Mouse (Mus musculus): ENCODE results near the gene Gsdmc3. TPM values are rescaled to one million over a fixed set of nuclear protein-coding genes. Genes with fewer than 3 reads are reported as not detected.
"Not testable (repeated sequence)": the region's sequence is repeated elsewhere in the genome, so short reads cannot be mapped to it uniquely, and the experiment has no call there.

Gsdmc3 gene
- not detected for total RNA-seq (2021)
- long read RNA-seq, experiment 1: 0 reads
- long read RNA-seq, experiment 2: 0 reads

DNA sequence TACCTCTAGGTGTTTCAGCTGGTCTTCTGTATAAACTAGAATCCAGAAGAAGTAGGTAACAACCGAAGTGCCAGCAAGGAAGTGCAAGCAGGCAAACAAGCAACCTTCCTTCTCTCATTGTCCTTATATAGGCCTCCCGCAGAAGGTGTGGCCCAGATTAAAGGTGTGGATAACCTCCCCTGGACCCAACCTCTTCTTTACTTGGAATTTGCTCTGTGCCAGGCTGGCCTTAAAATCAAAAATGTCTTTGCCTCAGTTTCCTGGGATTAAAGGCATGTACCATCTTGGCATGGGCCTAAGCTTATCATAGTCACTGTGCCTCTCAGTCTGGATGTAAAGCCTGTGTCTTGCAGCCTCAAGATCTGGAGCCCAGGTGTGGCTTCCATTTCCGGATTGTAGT lies at the start of gene Gsdmc3:
Gene Gsdmc3 (minus strand): TSS at position 101 of the 400 bp plus-strand sequence.
- not testable (repeated sequence) for DNase-seq (ENCODE audit: low spot score in 2 of 2)

DNA sequence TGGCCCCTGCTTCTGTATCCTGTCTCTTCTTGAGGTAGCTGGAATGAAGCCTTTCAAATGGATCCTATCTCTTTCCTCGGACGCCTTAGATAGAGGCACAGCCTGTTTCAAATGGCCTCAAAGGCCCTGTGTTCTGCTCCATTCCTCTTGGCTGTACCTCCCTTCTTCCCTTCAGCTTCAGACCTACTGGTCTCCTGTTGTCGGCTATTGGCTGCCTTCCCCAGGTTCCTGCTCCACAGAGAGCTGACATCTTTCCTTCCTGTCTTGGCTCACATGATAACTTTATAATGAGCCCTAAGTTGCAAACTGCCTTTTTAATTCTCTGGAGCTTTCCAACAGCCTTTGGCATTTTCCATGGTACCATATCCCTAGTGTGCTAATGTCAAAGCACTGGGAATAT lies 47.8 kb upstream of the Gsdmc3 start:
- no peak for DNase-seq (ENCODE audit: low spot score in 2 of 2)

DNA sequence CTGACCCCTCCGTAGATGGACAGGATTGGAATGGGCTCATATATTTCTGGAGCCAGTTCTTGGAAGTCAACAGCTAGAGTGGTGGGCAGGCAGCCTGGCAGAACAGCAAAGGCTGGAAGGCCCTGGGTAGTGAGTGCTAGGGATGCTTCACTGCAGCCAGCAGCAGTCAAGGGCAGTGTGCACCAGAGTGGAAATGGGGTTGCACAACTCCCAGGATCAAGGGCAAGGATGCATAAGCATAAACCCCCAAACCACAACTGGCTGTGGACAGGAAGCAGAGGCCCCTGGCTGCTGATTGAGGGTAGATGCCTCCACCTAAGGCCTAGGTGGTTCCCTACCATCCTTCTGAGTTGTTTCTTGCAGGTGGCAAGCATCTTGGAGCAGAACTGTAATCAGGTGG lies 46.1 kb upstream of the Gsdmc3 start:
- DNase-seq (ENCODE audit: low spot score in 2 of 2): no peak

DNA sequence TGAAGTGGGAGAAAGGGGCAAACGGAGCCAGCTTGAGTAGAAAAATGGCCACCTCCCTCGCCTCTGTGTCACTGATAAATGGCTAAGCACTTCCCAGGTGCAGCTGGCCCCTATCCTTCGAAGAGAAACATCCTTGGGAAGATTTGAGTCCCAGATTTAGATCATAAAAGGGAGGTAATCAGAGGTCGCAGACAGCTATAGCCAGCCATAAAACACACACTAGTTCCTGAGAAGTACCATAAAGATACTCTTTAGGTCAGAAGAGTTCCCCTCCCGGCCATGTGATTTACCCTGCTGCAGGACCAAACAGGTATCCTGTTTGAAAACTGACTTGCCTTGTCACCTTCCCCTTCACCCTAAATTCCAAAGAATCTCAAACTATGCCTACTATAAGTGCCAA lies 43.3 kb upstream of the Gsdmc3 start:
- not testable (repeated sequence) for DNase-seq (ENCODE audit: low spot score in 2 of 2)

DNA sequence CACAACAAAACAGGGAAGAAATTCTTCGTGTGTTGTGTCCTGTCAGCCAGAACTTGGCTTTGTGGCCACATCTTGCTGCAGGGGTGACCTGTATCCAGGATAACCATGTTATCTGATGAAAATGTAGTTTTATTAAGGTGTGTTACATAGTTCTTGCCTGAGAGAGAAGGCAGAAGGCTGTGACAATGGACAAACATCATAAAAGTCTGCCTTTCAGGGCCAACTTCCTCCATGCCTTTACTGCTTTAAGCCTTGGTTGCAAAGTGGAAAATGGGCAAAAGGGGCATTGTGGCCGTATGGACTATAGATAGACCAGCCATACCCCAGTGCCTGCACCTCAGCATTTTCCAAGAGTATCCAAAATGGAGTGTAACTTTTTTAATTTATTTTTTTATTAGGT lies 41.4 kb upstream of the Gsdmc3 start:
- DNase-seq (ENCODE audit: low spot score in 2 of 2): not testable (repeated sequence)

DNA sequence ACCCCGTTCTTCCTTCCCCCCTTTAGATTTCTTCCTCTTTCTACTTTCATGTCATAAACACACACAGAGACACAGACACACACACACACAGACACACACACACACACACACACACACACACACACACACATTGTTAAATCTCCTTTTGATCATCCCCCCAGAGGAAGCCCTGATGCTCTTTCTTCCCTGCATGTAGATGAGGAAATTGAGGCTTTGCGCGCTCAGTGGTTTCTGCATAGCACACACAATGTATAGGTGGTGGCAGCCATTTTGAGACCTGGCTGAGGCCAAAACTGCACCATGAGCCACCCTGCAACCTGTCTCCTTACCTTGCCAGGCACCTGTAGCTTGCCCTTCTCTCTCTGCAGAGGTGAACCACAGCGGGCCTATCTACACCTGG lies 38.2 kb upstream of the Gsdmc3 start:
- not testable (repeated sequence) for DNase-seq (ENCODE audit: low spot score in 2 of 2)

DNA sequence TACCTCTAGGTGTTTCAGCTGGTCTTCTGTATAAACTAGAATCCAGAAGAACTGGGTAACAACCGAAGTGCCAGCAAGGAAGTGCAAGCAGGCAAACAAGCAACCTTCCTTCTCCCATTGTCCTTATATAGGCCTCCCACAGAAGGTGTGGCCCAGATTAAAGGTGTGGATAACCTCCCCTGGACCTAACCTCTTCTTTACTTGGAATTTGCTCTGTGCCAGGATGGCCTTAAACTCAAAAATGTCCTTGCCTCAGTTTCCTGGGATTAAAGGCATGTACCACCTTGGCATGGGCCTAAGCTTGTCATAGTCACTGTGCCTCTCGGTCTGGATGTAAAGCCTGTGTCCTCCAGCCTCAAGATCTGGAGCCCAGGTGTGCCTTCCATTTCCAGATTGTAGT lies 33.8 kb upstream of the Gsdmc3 start, which contains the start of gene Gsdmc4:
Gene Gsdmc4 (minus strand): TSS at position 101 of the 400 bp plus-strand sequence.
- not testable (repeated sequence) for DNase-seq (ENCODE audit: low spot score in 2 of 2)

DNA sequence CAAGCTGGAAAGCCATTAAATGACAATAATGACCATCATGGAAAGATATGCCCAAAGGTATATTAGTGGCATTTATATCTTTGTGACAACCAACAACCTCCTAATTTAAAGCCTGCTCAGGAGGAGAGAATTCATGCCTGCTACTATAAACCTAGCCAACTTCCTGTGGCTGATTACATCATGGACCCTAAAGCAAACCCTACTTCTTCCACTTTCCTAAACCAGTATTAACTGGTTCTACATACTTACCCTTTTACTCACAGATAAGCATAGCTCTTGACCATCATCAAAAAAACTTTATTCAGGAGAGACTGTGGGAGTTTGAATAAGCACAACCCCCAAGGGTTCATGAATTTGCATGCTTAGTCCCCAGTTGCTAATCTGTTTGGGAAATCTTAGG lies 31.5 kb upstream of the Gsdmc3 start:
- not testable (repeated sequence) for DNase-seq (ENCODE audit: low spot score in 2 of 2)

DNA sequence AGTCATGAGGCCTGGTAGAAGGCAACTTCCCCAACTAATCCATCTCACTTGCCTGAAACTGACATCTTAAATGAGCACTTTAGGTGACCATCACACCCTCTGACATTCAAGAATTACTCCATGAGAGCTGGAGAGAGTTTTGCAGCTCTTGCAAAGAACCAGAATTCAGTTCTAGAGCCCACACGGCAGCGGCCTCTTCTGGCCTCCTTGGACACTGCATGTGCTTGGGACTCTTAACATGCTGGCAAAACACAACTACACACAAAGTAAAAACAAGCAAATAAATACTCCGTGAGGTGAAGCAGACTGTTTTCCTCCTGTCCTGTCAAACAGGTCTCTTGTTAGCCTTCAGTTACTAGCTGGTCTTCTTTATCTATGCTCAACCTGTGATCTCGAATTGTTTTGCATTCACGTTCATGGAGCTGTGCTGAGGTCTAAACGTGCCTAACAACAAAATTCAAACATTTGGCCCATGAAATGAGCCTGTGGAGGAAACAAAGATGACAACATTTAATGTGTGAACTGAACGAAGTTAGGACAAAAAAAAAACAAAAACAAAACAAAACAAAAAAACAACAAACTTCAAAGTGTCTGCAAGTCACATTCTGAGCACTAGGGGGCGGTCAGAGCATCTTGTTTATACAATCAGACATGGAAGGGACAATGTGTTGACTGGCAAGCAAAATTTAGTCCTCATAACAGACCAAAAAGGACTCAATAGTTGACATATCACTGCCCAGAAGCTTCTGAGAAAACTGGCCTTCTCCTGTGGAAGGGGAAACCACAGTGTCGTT lies 17.4 kb upstream of the Gsdmc3 start:
- DNase-seq (ENCODE audit: low spot score in 2 of 2): not testable (repeated sequence)

DNA sequence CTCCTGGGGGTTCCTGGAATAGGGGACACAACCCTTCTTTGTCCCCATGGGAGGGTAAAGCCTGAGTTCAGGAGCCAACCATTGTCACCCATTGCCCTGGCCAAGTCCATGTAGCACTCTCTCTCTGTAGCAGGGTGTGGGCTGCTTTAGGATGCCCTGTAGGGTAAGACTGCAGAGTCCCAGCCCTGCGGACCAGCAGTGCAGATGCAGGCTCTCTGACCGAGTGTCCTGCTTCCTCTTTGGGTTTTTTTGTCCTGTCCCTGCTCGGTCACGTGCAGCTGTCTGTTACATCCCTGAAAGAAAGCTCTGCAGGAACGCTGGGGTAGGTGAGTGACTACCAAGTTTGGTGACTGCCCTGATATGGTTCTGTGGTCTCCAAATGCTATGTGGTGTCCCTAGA lies 10.1 kb upstream of the Gsdmc3 start:
- not testable (repeated sequence) for DNase-seq (ENCODE audit: low spot score in 2 of 2)

DNA sequence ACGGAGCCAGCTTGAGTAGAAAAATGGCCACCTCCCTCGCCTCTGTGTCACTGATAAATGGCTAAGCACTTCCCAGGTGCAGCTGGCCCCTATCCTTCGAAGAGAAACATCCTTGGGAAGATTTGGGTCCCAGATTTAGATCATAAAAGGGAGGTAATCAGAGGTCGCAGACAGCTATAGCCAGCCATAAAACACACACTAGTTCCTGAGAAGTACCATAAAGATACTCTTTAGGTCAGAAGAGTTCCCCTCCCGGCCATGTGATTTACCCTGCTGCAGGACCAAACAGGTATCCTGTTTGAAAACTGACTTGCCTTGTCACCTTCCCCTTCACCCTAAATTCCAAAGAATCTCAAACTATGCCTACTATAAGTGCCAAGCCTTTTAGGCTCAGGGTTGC lies 9.6 kb upstream of the Gsdmc3 start:
- DNase-seq (ENCODE audit: low spot score in 2 of 2): not testable (repeated sequence)

DNA sequence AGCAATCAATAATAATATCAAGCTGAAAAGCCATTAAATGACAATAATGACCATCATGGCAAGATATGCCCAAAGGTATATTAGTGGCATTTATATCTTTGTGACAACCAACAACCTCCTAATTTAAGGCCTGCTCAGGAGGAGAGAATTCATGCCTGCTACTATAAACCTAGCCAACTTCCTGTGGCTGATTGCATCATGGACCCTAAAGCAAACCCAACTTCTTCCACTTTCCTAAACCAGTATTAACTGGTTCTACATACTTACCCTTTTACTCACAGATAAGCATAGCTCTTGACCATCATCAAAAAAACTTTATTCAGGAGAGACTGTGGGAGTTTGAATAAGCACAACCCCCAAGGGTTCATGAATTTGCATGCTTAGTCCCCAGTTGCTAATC lies 2.2 kb downstream of the Gsdmc3 start:
- not testable (repeated sequence) for DNase-seq (ENCODE audit: low spot score in 2 of 2)

DNA sequence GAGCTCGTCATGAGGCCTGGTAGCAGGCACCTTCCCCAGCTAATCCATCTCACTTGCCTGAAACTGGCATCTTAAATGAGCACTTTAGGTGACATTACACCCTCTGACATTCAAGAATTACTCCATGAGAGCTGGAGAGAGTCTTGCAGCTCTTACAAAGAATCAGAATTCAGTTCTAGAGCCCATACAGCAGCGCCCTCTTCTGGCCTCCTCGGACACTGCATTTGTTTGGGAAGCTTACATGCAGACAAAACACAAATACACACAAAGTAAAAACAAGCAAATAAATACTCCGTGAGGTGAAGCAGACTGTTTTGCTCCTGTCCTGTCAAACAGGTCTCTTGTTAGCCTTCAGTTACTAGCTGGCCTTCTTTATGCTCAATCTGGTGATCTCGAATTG lies 16.4 kb downstream of the Gsdmc3 start:
- not testable (repeated sequence) for DNase-seq (ENCODE audit: low spot score in 2 of 2)

Other genes starting within 250 kb of the Gsdmc3 start
- not detected for gene Gsdmc2, start 33.4 kb downstream of the Gsdmc3 start, total RNA-seq (2021)
- gene Gsdmc4, start 33.7 kb upstream of the Gsdmc3 start, total RNA-seq (2021): not detected
- 10 to 100 TPM; 75.6 to 83.8 TPM for gene Fam49b, start 181.9 kb upstream of the Gsdmc3 start, total RNA-seq (2021)

All from gastrocnemius, postnatal 4 days (tissue).